Mouse (Mus musculus): ENCODE data around the gene Man1a.

The Man1a gene

GRCm38 (mm10) chr10:53915719-53916118 is 160.7 kb downstream of the Man1a start:
- no peak for DNase-seq (ENCODE audit: low read depth, low spot score)

GRCm38 (mm10) chr10:53914974-53915609 is 161.3 kb downstream of the Man1a start:
- DNase-seq (ENCODE audit: low read depth, low spot score), result no peak

GRCm38 (mm10) chr10:53913546-53914312 is 162.7 kb downstream of the Man1a start:
- DNase-seq (ENCODE audit: low read depth, low spot score), result no peak

- DNase-seq (ENCODE audit: low read depth, low spot score), result no peak
Measured at GRCm38 (mm10) chr10:53889512-53889911, 186.9 kb downstream of the Man1a start.

- DNase-seq (ENCODE audit: low read depth, low spot score), result no peak
Measured at GRCm38 (mm10) chr10:53888382-53889110, 187.9 kb downstream of the Man1a start.

- DNase-seq (ENCODE audit: low read depth, low spot score), result no peak
Measured at GRCm38 (mm10) chr10:53886475-53886874, 189.9 kb downstream of the Man1a start.

GRCm38 (mm10) chr10:53881310-53881709 is 195.1 kb downstream of the Man1a start:
- DNase-seq (ENCODE audit: low read depth, low spot score), result no peak

- no peak for DNase-seq (ENCODE audit: low read depth, low spot score)
Measured at GRCm38 (mm10) chr10:53875896-53876295, 200.5 kb downstream of the Man1a start.

- no peak for DNase-seq (ENCODE audit: low read depth, low spot score)
Measured at GRCm38 (mm10) chr10:53874191-53874590, 202.2 kb downstream of the Man1a start.

- peak; percentile 46 for DNase-seq (ENCODE audit: low read depth, low spot score)
Measured at GRCm38 (mm10) chr10:53863486-53864357, 212.7 kb downstream of the Man1a start.

GRCm38 (mm10) chr10:53859879-53860278 is 216.5 kb downstream of the Man1a start:
- DNase-seq (ENCODE audit: low read depth, low spot score), result no peak

- peak; percentile 10 for DNase-seq (ENCODE audit: low read depth, low spot score)
Measured at GRCm38 (mm10) chr10:53859224-53859623, 217.2 kb downstream of the Man1a start.

Data from ZHBTc4 (cell line).